Mouse (Mus musculus): ENCODE data around the gene Syp. TPM values are rescaled to one million over a fixed set of nuclear protein-coding genes. Genes with fewer than 3 reads are reported as not detected.

Gene Syp
- total RNA-seq, 2 experiments from 2014 or later: 573 to 717 TPM

Other genes starting within 250 kb of the Syp start
- gene Foxp3, start 64.8 kb upstream of the Syp start, total RNA-seq (2021): under 1 TPM in 1 of 2 experiments, not detected in 1; 0.26 TPM
- 10 to 100 TPM in 1 of 2 experiments, 1 to 10 TPM in 1; 9.2 to 10.0 TPM for gene Ppp1r3f, start 64.2 kb upstream of the Syp start, total RNA-seq (2021)
- 10 to 100 TPM; 24.8 to 26.3 TPM for gene Ccdc22, start 33.0 kb upstream of the Syp start, total RNA-seq (2021)
- gene Cacna1f, start 31.4 kb upstream of the Syp start, total RNA-seq (2021): under 1 TPM in 1 of 2 experiments, not detected in 1; 0.22 TPM
- gene Prickle3, start 18.8 kb downstream of the Syp start, total RNA-seq (2021): 1 to 10 TPM; 1.4 to 1.9 TPM
- gene Plp2, start 32.9 kb downstream of the Syp start, total RNA-seq (2021): 10 to 100 TPM; 19.3 to 26.5 TPM
- gene Magix, start 42.8 kb downstream of the Syp start, total RNA-seq (2021): under 1 TPM; 0.22 to 0.38 TPM
- gene Gpkow, start 58.7 kb downstream of the Syp start, total RNA-seq (2021): 10 to 100 TPM; 39.0 to 42.0 TPM
- gene Wdr45, start 75.9 kb downstream of the Syp start, total RNA-seq (2021): 10 to 100 TPM; 32.0 to 34.9 TPM
- under 1 TPM in 1 of 2 experiments, not detected in 1; 0.60 TPM for gene Gm45208, start 83.8 kb downstream of the Syp start, total RNA-seq (2021)
- gene Praf2, start 90.0 kb downstream of the Syp start, total RNA-seq (2021): 10 to 100 TPM; 70.0 to 84.0 TPM
- gene Ccdc120, start 112.4 kb downstream of the Syp start, total RNA-seq (2021): 10 to 100 TPM; 56.2 to 65.4 TPM
- 10 to 100 TPM; 24.0 to 29.0 TPM for gene Tfe3, start 124.1 kb downstream of the Syp start, total RNA-seq (2021)
- 10 to 100 TPM; 79.8 to 81.2 TPM for gene Gripap1, start 151.3 kb downstream of the Syp start, total RNA-seq (2021)
- gene Kcnd1, start 183.8 kb downstream of the Syp start, total RNA-seq (2021): 10 to 100 TPM; 10.9 to 12.9 TPM
- gene Otud5, start 202.9 kb downstream of the Syp start, total RNA-seq (2021): 10 to 100 TPM; 63.8 to 69.8 TPM
- 10 to 100 TPM; 25.4 to 27.2 TPM for gene Pim2, start 239.8 kb downstream of the Syp start, total RNA-seq (2021)
- gene Slc35a2, start 245.6 kb downstream of the Syp start, total RNA-seq (2021): 10 to 100 TPM; 40.5 to 41.7 TPM

Data from left cerebral cortex, postnatal 4 days (tissue).